Mouse (Mus musculus) heart, adult 10 weeks (tissue): Measurements from ENCODE around the gene Ift81. TPM values are rescaled to one million over a fixed set of nuclear protein-coding genes. Genes with fewer than 3 reads are reported as not detected.

ENCODE experiments used
- polyA plus RNA-seq: library from polyadenylated mRNA; stranded (reverse); fragments of 350-450 nt; fragmentation: Illumina TruSeq; extraction: RNeasy Lipid Tissue Mini Kit (QIAGEN cat#74804); gene quantifications from one replicate; pipeline ENCODE4 v1.2.3, GENCODE M21; 2014; ENCODE audit warnings: low read depth, low replicate concordance

The Ift81 gene
- 87.0 TPM for polyA plus RNA-seq

GRCm38 (mm10) chr5:122613908-122614732 is at the start of gene Ift81:
Ift81 (minus strand) TSS chr5:122614518.

GRCm38 (mm10) chr5:122643701-122644100 is 29.4 kb upstream of the Ift81 start, which contains the start of gene P2rx7:
P2rx7 (plus strand) TSS chr5:122643911.

GRCm38 (mm10) chr5:122502077-122502941 is 112.0 kb downstream of the Ift81 start, which contains the start of gene Atp2a2:
Atp2a2 (minus strand) TSS chr5:122502225.

Other genes starting within 250 kb of the Ift81 start
- gene Gpn3, start 242.6 kb downstream of the Ift81 start, polyA plus RNA-seq: 25.7 TPM
- gene Fam216a, start 242.2 kb downstream of the Ift81 start, polyA plus RNA-seq: 10.1 TPM
- 171 TPM for gene Arpc3, start 222.6 kb downstream of the Ift81 start, polyA plus RNA-seq
- gene Anapc7, start 192.8 kb downstream of the Ift81 start, polyA plus RNA-seq: 28.5 TPM
- gene Atp2a2, start 112.3 kb downstream of the Ift81 start, polyA plus RNA-seq: 9,235 TPM
- gene P2rx7, start 29.4 kb upstream of the Ift81 start, polyA plus RNA-seq: 3.5 TPM
- 28.2 TPM for gene P2rx4, start 93.0 kb upstream of the Ift81 start, polyA plus RNA-seq
- gene Camkk2, start 164.9 kb upstream of the Ift81 start, polyA plus RNA-seq: 10.4 TPM
- gene Anapc5, start 206.8 kb upstream of the Ift81 start, polyA plus RNA-seq: 203 TPM
- gene Rnf34, start 235.5 kb upstream of the Ift81 start, polyA plus RNA-seq: 20.9 TPM